9 mouse cellular contexts compared by ENCODE assay signal in genomic region chr11:6471493-6471892, GRCm38 (mm10). TPM values are rescaled to one million over a fixed set of nuclear protein-coding genes. Genes with fewer than 3 reads are reported as not detected.
DNase-seq lines count a peak whose midpoint lies in the region; ATAC-seq and TF ChIP-seq lines count a peak whose summit lies in the region.
"Had no signal": no experiment of that assay in that cellular context is flagged by ENCODE, and none has a peak within 500 bp of the region (broad histone marks: within the 10 kb centered on the region; RNA-seq: fewer than 3 reads in every experiment).

No protein-coding gene starts in this region.

- peak overlapping the region; percentile 97 for H3K4me2 ChIP-seq in neural tube, embryonic 14.5 days (ENCODE audit: low read depth, low read length)

- H3K9me3 ChIP-seq in limb, embryonic 10.5 days (replicated peaks) = no peaks in the 10 kb centered on the region
- H3K9me3 ChIP-seq in neural tube, embryonic 14.5 days (ENCODE audit: control insufficient read depth, low read length) = no peaks in the 10 kb centered on the region

- H3K4me3 ChIP-seq in lung, adult 2 months (replicated peaks; ENCODE audit: extremely low read depth, low read depth, low read length) = peak overlapping the region; percentile 29
- peak overlapping the region; percentile 78 for H3K4me3 ChIP-seq in embryonic fibroblast, embryonic 13.5 days (ENCODE audit: insufficient read depth, low read length)
- peak overlapping the region; percentile 98 for H3K4me3 ChIP-seq in limb, embryonic 10.5 days
- peak overlapping the region; percentile 96 for H3K4me3 ChIP-seq in neural tube, embryonic 14.5 days (ENCODE audit: low read depth, low read length)

- peak overlapping the region; percentile 56 for H3K9ac ChIP-seq in neural tube, embryonic 14.5 days (replicated peaks; ENCODE audit: low read depth, low read length)

- WGBS in lung, adult 2 months = 0% methylated on average over 1 of the region's 1 CpGs
- WGBS in limb, embryonic 10.5 days = 94% methylated on average over 1 of the region's 1 CpGs
- WGBS in neural tube, embryonic 14.5 days = 6% methylated on average over 1 of the region's 1 CpGs

- peaks cover 61% of the 10 kb centered on the region for H3K36me3 ChIP-seq in limb, embryonic 10.5 days
- no peaks in the 10 kb centered on the region; the same call in 1 of the 2 replicates for H3K36me3 ChIP-seq in neural tube, embryonic 14.5 days (ENCODE audit: control insufficient read depth, insufficient read depth, low read length)

- H3K27ac ChIP-seq in embryonic fibroblast, embryonic 13.5 days (ENCODE audit: insufficient read depth, low read length) = peak overlapping the region; percentile 89
- H3K27ac ChIP-seq in limb, embryonic 10.5 days = no peak overlapping the region
- H3K27ac ChIP-seq in neural tube, embryonic 14.5 days (ENCODE audit: low read depth, low read length) = 0 out of 2 replicates have a peak overlapping the region, but pooled peaks have one; percentile 48

- no peak for TF ChIP-seq POLR2A in lung, adult 2 months (IDR thresholded peaks at IDR 0.05; ENCODE audit: borderline replicate concordance, extremely low read depth, low read depth, low read length)
- no peak for TF ChIP-seq POLR2A in embryonic fibroblast, embryonic 13.5 days (IDR thresholded peaks at IDR 0.05; ENCODE audit: low read depth, low read length)

- no peaks in the 10 kb centered on the region for H3K27me3 ChIP-seq in limb, embryonic 10.5 days (ENCODE audit: low read depth, poor library complexity, severe bottlenecking)
- H3K27me3 ChIP-seq in neural tube, embryonic 14.5 days (ENCODE audit: control insufficient read depth, insufficient read depth, low read length) = no peaks in the 10 kb centered on the region

- TF ChIP-seq CTCF in lung, adult 2 months (IDR thresholded peaks at IDR 0.05; ENCODE audit: insufficient read depth, low read length) = no peak
- TF ChIP-seq CTCF in embryonic fibroblast, embryonic 13.5 days (IDR thresholded peaks at IDR 0.05; ENCODE audit: borderline replicate concordance, insufficient read depth, low read length) = no peak

- no peak for ATAC-seq in neural tube, embryonic 14.5 days (ENCODE audit: low read depth)

- DNase-seq in lung, adult 2 months = no peak
- no peak for DNase-seq in lung, adult 18-20 months
- DNase-seq in limb, embryonic 10.5 days (ENCODE audit: low spot score) = no peak
- no peak for DNase-seq in c-Kit-positive CD71-positive TER-119-positive erythroid progenitor cells, embryonic 14.5 days (ENCODE audit: low spot score)
- no peak for DNase-seq in right cerebral cortex, postnatal 36 days (ENCODE audit: low spot score in 2 of 2)
- DNase-seq in right cerebral cortex, adult 18-20 months = no peak
- DNase-seq: lung, postnatal 10 days had no signal

- peaks cover 35% of the 10 kb centered on the region for H3K4me1 ChIP-seq in lung, adult 2 months (ENCODE audit: control insufficient read depth, insufficient read depth, low read length)
- peaks cover 9% of the 10 kb centered on the region; the same call in 1 of the 2 replicates for H3K4me1 ChIP-seq in embryonic fibroblast, embryonic 13.5 days (ENCODE audit: control insufficient read depth, insufficient read depth, low read length)
- peaks cover 48% of the 10 kb centered on the region for H3K4me1 ChIP-seq in limb, embryonic 10.5 days
- peaks cover 52% of the 10 kb centered on the region for H3K4me1 ChIP-seq in neural tube, embryonic 14.5 days (ENCODE audit: control insufficient read depth, insufficient read depth, low read length)

RNA-seq across cellular contexts. Expression of gene Purb, which starts 4.2 kb away (rescaled TPM):
- polyA plus RNA-seq in lung, adult 2 months (2012; rRNA removed) = 10.7 and 11.0 TPM in 2 replicates
- polyA plus RNA-seq in embryonic fibroblast, embryonic 13.5 days (2011; ENCODE audit: insufficient read length, low read depth, missing spikeins) = 38.7 and 43.2 TPM in 2 replicates
- polyA plus RNA-seq in limb, embryonic 10.5 days (2016; fragmentation: Nextera tagmentation; extraction: Ambion mirVana) = 15.9 and 17.9 TPM in 2 replicates
- polyA plus RNA-seq in neural tube, embryonic 14.5 days (2014; fragmentation: Nextera tagmentation; extraction: Ambion mirVana) = 11.4 and 11.6 TPM in 2 replicates

RNA-seq across cellular contexts. Expression of gene H2afv, which starts 27.2 kb away (rescaled TPM):
- polyA plus RNA-seq in lung, adult 2 months (2012; rRNA removed) = 39.1 and 51.4 TPM in 2 replicates
- 55.9 and 74.5 TPM in 2 replicates for polyA plus RNA-seq in embryonic fibroblast, embryonic 13.5 days (2011; ENCODE audit: insufficient read length, low read depth, missing spikeins)
- 583 and 781 TPM in 2 replicates for polyA plus RNA-seq in limb, embryonic 10.5 days (2016; fragmentation: Nextera tagmentation; extraction: Ambion mirVana)
- polyA plus RNA-seq in neural tube, embryonic 14.5 days (2014; fragmentation: Nextera tagmentation; extraction: Ambion mirVana) = 188 and 234 TPM in 2 replicates

RNA-seq across cellular contexts. Expression of gene Myo1g, which starts 49.3 kb away (rescaled TPM):
- polyA plus RNA-seq in lung, adult 2 months (2012; rRNA removed) = 37.1 and 52.3 TPM in 2 replicates
- polyA plus RNA-seq in embryonic fibroblast, embryonic 13.5 days (2011; ENCODE audit: insufficient read length, low read depth, missing spikeins) = 0.11 TPM in 1 of 2 replicates, not detected in the other
- 0.80 and 0.86 TPM in 2 replicates for polyA plus RNA-seq in limb, embryonic 10.5 days (2016; fragmentation: Nextera tagmentation; extraction: Ambion mirVana)
- 0.16 and 0.59 TPM in 2 replicates for polyA plus RNA-seq in neural tube, embryonic 14.5 days (2014; fragmentation: Nextera tagmentation; extraction: Ambion mirVana)

RNA-seq across cellular contexts. Expression of gene Ppia, which starts 56.2 kb away (rescaled TPM):
- polyA plus RNA-seq in lung, adult 2 months (2012; rRNA removed) = 407 and 532 TPM in 2 replicates
- polyA plus RNA-seq in embryonic fibroblast, embryonic 13.5 days (2011; ENCODE audit: insufficient read length, low read depth, missing spikeins) = 2,412 and 2,425 TPM in 2 replicates
- polyA plus RNA-seq in limb, embryonic 10.5 days (2016; fragmentation: Nextera tagmentation; extraction: Ambion mirVana) = 5,840 and 6,698 TPM in 2 replicates
- 4,020 and 4,257 TPM in 2 replicates for polyA plus RNA-seq in neural tube, embryonic 14.5 days (2014; fragmentation: Nextera tagmentation; extraction: Ambion mirVana)

Comparison
In these comparisons a context has a peak if more than half of its experiments do, and no peak if none do; other contexts are left out.
1. H3K4me3 ChIP-seq: peak in every context shown above with its lines; median percentile 98 in limb, embryonic 10.5 days; 96 in neural tube, embryonic 14.5 days; 78 in embryonic fibroblast, embryonic 13.5 days; 29 in lung, adult 2 months.
2. RNA of gene Myo1g, which starts 49.3 kb away (polyA plus RNA-seq): 37.1 to 52.3 TPM in lung, adult 2 months; 0.80 to 0.86 TPM in limb, embryonic 10.5 days, 0.16 to 0.59 TPM in neural tube, embryonic 14.5 days and 0.11 TPM in embryonic fibroblast, embryonic 13.5 days; every median in the first group is over 10 times any median in the second.